Mouse (Mus musculus): ENCODE results near the gene Dhx30.

Dhx30 gene

GRCm38 (mm10) chr9:110047857-110048256, 69.8 kb downstream of the Dhx30 start:
- in situ Hi-C loops (cut with MboI; ENCODE audit: low sequenced_read_pairs): no loop called here

- in situ Hi-C loops (cut with MboI; ENCODE audit: low sequenced_read_pairs): no loop called here
Observed at GRCm38 (mm10) chr9:110047260-110047659, 70.4 kb downstream of the Dhx30 start.

DNA sequence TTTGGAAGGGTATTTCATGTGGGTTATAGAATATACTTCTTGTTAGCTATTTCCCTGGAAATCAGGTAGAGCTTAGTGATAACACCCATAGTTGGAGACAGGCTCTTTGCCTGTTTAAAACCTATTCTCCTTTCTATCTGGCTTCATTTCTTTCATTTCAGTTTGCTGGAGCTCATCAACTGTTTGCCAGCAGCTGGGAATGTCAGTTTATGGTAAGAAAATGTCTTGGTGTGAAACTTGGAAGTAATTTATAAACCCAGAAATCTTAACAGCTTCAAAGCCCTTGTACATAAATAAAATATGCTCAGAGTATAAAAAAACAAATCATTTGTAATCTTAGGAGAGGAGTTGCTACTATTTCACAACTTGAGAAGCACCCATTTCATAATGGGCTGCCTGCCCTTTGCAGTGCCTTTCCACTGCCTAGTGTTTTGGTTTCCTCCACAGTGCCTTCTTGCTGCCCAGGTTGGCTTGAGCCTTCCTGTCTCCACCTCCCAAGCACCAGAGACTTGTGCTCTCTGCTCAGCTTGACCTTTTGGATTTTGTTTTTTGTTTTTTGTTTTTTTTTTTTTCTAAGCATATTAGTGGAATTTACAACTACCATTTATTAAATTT, 71.8 kb downstream of the Dhx30 start:
- in situ Hi-C loops (cut with MboI; ENCODE audit: low sequenced_read_pairs): no loop called here

DNA sequence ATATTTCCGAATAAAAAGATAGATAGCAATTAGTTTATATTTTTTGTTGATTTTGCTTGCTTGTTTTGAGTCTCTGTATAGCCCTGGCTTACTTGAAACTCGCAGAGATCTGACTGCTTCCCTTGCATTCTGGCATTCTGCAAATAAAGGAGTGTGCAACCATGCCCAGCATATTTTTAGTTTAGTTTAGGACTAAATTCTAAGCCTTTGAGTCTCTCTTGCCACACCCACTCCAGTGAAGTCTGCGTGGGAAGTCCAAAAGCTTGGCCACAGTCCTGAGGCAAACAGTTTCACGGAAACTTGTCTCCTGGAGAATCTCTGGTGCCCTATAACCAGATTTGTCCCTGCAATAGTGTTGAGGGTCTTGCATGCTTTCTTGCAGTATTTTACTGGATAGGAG, 73.3 kb downstream of the Dhx30 start:
- in situ Hi-C loops (cut with MboI; ENCODE audit: low sequenced_read_pairs): no loop called here

GRCm38 (mm10) chr9:110038485-110038884, 79.1 kb downstream of the Dhx30 start:
- in situ Hi-C loops (cut with MboI; ENCODE audit: low sequenced_read_pairs): no loop called here

DNA sequence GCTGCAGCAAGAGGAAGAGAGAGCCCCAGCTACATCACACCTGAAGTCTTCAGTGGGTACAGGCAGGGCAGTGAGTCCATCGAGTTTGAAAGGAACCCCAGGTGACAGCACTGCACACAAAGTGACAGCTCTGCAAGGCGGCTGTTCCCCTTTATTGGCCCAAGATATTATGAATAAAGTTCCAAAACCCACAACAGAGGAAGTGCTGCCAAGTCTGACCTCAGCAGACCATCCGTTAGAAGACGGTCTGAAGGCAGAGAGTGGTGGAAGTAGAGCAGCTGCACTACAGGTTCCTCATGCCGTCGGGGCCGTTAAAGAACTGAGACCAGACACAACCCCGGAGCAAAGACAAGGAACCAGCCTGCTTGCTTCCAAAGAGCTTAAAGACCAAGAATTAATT, 79.7 kb downstream of the Dhx30 start:
- in situ Hi-C loops (cut with MboI; ENCODE audit: low sequenced_read_pairs): no loop called here

DNA sequence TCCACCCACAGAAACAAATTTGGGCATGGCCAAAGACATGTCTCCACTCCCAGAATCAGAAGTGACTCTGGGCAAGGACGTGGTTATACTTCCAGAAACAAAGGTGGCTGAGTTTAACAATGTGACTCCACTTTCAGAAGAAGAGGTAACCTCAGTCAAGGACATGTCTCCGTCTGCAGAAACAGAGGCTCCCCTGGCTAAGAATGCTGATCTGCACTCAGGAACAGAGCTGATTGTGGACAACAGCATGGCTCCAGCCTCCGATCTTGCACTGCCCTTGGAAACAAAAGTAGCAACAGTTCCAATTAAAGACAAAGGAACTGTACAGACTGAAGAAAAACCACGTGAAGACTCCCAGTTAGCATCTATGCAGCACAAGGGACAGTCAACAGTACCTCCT, 82.5 kb downstream of the Dhx30 start:
- in situ Hi-C loops (cut with MboI; ENCODE audit: low sequenced_read_pairs): no loop called here
